Mouse (Mus musculus) MEL (cell line): Measurements from ENCODE around the gene Bmper. TPM values are rescaled to one million over a fixed set of nuclear protein-coding genes. Genes with fewer than 3 reads are reported as not detected.
A peak's percentile ranks its signal among the peaks of the same experiment; 100 is the strongest.

Source experiments
- DNase-seq: peaks from one replicate; pipeline ENCODE4 v3.0.0; 2011; ENCODE audit warnings: low read depth, low spot score
- H3K27ac ChIP-seq: 2 replicates; pipeline ENCODE4 v1.5.1; 2012; ENCODE audit warnings: low read depth, mild to moderate bottlenecking, control low read depth, low read length, moderate library complexity; ENCODE audit not compliant: control insufficient read depth
- H3K27me3 ChIP-seq, 2 experiments: fragments of 150-350 bp in 1 of 2; sonication (generic) in 1 of 2; 2 replicates each; pipeline ENCODE4 v1.6.1; 2012; ENCODE audit warnings: low read length in 2 of 2, mild to moderate bottlenecking in 2 of 2, improper control_type of control experiment in 1 of 2, moderate library complexity in 1 of 2; ENCODE audit not compliant: insufficient read depth in 2 of 2, control insufficient read depth in 1 of 2
- H3K36me3 ChIP-seq, 2 experiments: 2 replicates each; pipeline ENCODE4 v1.6.1; 2012 to 2014; ENCODE audit warnings: low read length in 2 of 2, improper control_type of control experiment in 1 of 2, inconsistent platforms in 1 of 2, mild to moderate bottlenecking in 1 of 2; ENCODE audit not compliant: insufficient read depth in 2 of 2, control insufficient read depth in 1 of 2
- H3K4me1 ChIP-seq, 2 experiments: fragments of 150-350 bp in 1 of 2; sonication (generic) in 1 of 2; 2 replicates each; pipeline ENCODE4 v1.6.1; 2012; ENCODE audit warnings: low read length in 2 of 2, improper control_type of control experiment in 1 of 2, mild to moderate bottlenecking in 1 of 2; ENCODE audit not compliant: insufficient read depth in 2 of 2, control insufficient read depth in 1 of 2
- H3K4me3 ChIP-seq, 2 experiments: fragments of 150-350 bp in 1 of 2; sonication (generic) in 1 of 2; 2 replicates each; pipeline ENCODE4 v1.5.1; 2012; ENCODE audit warnings: low read depth in 2 of 2, low read length in 2 of 2, mild to moderate bottlenecking in 2 of 2, moderate library complexity in 2 of 2, control low read depth in 1 of 2, improper control_type of control experiment in 1 of 2; ENCODE audit not compliant: control insufficient read depth in 1 of 2, insufficient read depth in 1 of 2
- H3K79me2 ChIP-seq: 2 replicates; pipeline ENCODE4 v1.6.1; 2012; ENCODE audit warnings: mild to moderate bottlenecking, low read length, moderate library complexity; ENCODE audit not compliant: control insufficient read depth, poor library complexity, insufficient read depth
- H3K9ac ChIP-seq: 2 replicates; pipeline ENCODE4 v1.6.1; 2012; ENCODE audit warnings: low read depth, mild to moderate bottlenecking, control low read depth, low read length, moderate library complexity; ENCODE audit not compliant: control insufficient read depth, poor library complexity, severe bottlenecking
- H3K9me3 ChIP-seq: fragments of 150-350 bp; sonication (generic); replicated peaks from 2 replicates; pipeline ENCODE4 v1.6.1; 2012; ENCODE audit warnings: mild to moderate bottlenecking, low read length, improper control_type of control experiment, moderate library complexity; ENCODE audit not compliant: insufficient read depth
- BHLHE40 ChIP-seq: IDR thresholded peaks from 2 replicates; pipeline ENCODE4 v1.6.1; 2012; ENCODE audit warnings: low read depth, mild to moderate bottlenecking, inconsistent platforms, low read length, improper control_type of control experiment, borderline replicate concordance
- CHD1 ChIP-seq: IDR thresholded peaks from 2 replicates; pipeline ENCODE4 v1.6.1; 2012; ENCODE audit warnings: low read depth, mild to moderate bottlenecking, inconsistent platforms, low read length, improper control_type of control experiment
- CHD2 ChIP-seq: IDR thresholded peaks from 2 replicates; pipeline ENCODE4 v1.6.1; 2011; ENCODE audit warnings: low read length, improper control_type of control experiment
- CTCF ChIP-seq, 3 experiments: IDR thresholded peaks in 2 of 3; conservative IDR thresholded peaks in 1 of 3; 2 replicates each; pipeline ENCODE4 v1.5.1; 2011 to 2012; ENCODE audit warnings: low read length in 3 of 3, low read depth in 2 of 3, mild to moderate bottlenecking in 2 of 3, improper control_type of control experiment in 1 of 3, inconsistent platforms in 1 of 3, mixed read lengths in 1 of 3, moderate library complexity in 1 of 3; ENCODE audit not compliant: control insufficient read depth in 1 of 3, insufficient read depth in 1 of 3, poor library complexity in 1 of 3, severe bottlenecking in 1 of 3
- E2F4 ChIP-seq: IDR thresholded peaks from 2 replicates; pipeline ENCODE4 v1.6.1; 2011; ENCODE audit warnings: low read depth, low read length, improper control_type of control experiment, borderline replicate concordance
- ELF1 ChIP-seq: IDR thresholded peaks from 2 replicates; pipeline ENCODE4 v1.6.1; 2014; ENCODE audit warnings: low read depth, mild to moderate bottlenecking, inconsistent platforms, low read length, improper control_type of control experiment, moderate library complexity
- GABPA ChIP-seq: IDR thresholded peaks from 2 replicates; pipeline ENCODE4 v1.6.1; 2012; ENCODE audit warnings: low read depth, mild to moderate bottlenecking, inconsistent platforms, low read length, improper control_type of control experiment, moderate library complexity
- HCFC1 ChIP-seq: IDR thresholded peaks from 2 replicates; pipeline ENCODE4 v1.6.1; 2012; ENCODE audit warnings: low read depth, mild to moderate bottlenecking, inconsistent platforms, low read length, improper control_type of control experiment, moderate library complexity
- JUND ChIP-seq: IDR thresholded peaks from 2 replicates; pipeline ENCODE4 v1.6.1; 2011; ENCODE audit warnings: low read depth, mild to moderate bottlenecking, improper control_type of control experiment, low read length
- KAT2A ChIP-seq: conservative IDR thresholded peaks from 2 replicates; pipeline ENCODE4 v1.6.1; 2012; ENCODE audit warnings: low read depth, low read length, improper control_type of control experiment, inconsistent platforms
- MAFK ChIP-seq: IDR thresholded peaks from 2 replicates; pipeline ENCODE4 v1.6.1; 2011; ENCODE audit warnings: low read depth, mild to moderate bottlenecking, low read length, improper control_type of control experiment, borderline replicate concordance
- MAX ChIP-seq: IDR thresholded peaks from 2 replicates; pipeline ENCODE4 v1.6.1; 2011; ENCODE audit warnings: low read length, improper control_type of control experiment
- MAZ ChIP-seq: IDR thresholded peaks from 2 replicates; pipeline ENCODE4 v1.6.1; 2012; ENCODE audit warnings: low read depth, mild to moderate bottlenecking, inconsistent platforms, low read length, improper control_type of control experiment
- MEF2A ChIP-seq: IDR thresholded peaks from 2 replicates; pipeline ENCODE4 v1.6.1; 2014; ENCODE audit warnings: low read depth, mild to moderate bottlenecking, inconsistent platforms, low read length, improper control_type of control experiment; ENCODE audit not compliant: poor library complexity, insufficient replicate concordance, severe bottlenecking; ENCODE audit errors: extremely low read depth
- MXI1 ChIP-seq: IDR thresholded peaks from 2 replicates; pipeline ENCODE4 v1.6.1; 2011; ENCODE audit warnings: mild to moderate bottlenecking, low read depth, low read length, improper control_type of control experiment
- MYB ChIP-seq: IDR thresholded peaks from 2 replicates; pipeline ENCODE4 v1.6.1; 2011; ENCODE audit warnings: mild to moderate bottlenecking, low read depth, low read length, improper control_type of control experiment
- POLR2A ChIP-seq, 2 experiments: IDR thresholded peaks; 2 replicates each; pipeline ENCODE4 v1.6.1; 2011 to 2012; ENCODE audit warnings: low read length in 2 of 2, mild to moderate bottlenecking in 2 of 2, control low read depth in 1 of 2, improper control_type of control experiment in 1 of 2, low read depth in 1 of 2, moderate library complexity in 1 of 2; ENCODE audit not compliant: control insufficient read depth in 1 of 2, insufficient read depth in 1 of 2, poor library complexity in 1 of 2
- POLR2AphosphoS2 ChIP-seq: IDR thresholded peaks from 2 replicates; pipeline ENCODE4 v1.6.1; 2011; ENCODE audit warnings: low read length, improper control_type of control experiment
- POLR2AphosphoS5 ChIP-seq: IDR thresholded peaks from 2 replicates; pipeline ENCODE4 v1.6.1; 2012; ENCODE audit warnings: low read depth, borderline replicate concordance, mild to moderate bottlenecking, inconsistent platforms, low read length, moderate library complexity, mixed read lengths
- RAD21 ChIP-seq: IDR thresholded peaks from 2 replicates; pipeline ENCODE4 v1.6.1; 2011; ENCODE audit warnings: mild to moderate bottlenecking, low read depth, low read length, improper control_type of control experiment
- RCOR1 ChIP-seq: IDR thresholded peaks from 2 replicates; pipeline ENCODE4 v1.6.1; 2012; ENCODE audit warnings: low read depth, mild to moderate bottlenecking, inconsistent platforms, low read length, improper control_type of control experiment
- SIN3A ChIP-seq: IDR thresholded peaks from 2 replicates; pipeline ENCODE4 v1.6.1; 2012; ENCODE audit warnings: low read length, improper control_type of control experiment, inconsistent platforms
- SMC3 ChIP-seq: IDR thresholded peaks from 2 replicates; pipeline ENCODE4 v1.6.1; 2011; ENCODE audit warnings: low read depth, low read length, improper control_type of control experiment
- TAL1 ChIP-seq: IDR thresholded peaks from 2 replicates; pipeline ENCODE4 v1.6.1; 2012; ENCODE audit warnings: mild to moderate bottlenecking, inconsistent platforms, low read length, moderate library complexity, mixed read lengths
- TBP ChIP-seq: IDR thresholded peaks from 2 replicates; pipeline ENCODE4 v1.8.0; 2011; ENCODE audit warnings: low read depth, low read length, improper control_type of control experiment
- UBTF ChIP-seq: IDR thresholded peaks from 2 replicates; pipeline ENCODE4 v1.6.1; 2012; ENCODE audit warnings: low read depth, mild to moderate bottlenecking, inconsistent platforms, low read length, improper control_type of control experiment, moderate library complexity, borderline replicate concordance; ENCODE audit not compliant: insufficient read depth
- USF2 ChIP-seq, 2 experiments: IDR thresholded peaks; 2 replicates each; pipeline ENCODE4 v1.6.1; 2011 to 2012; ENCODE audit warnings: improper control_type of control experiment in 2 of 2, low read length in 2 of 2, borderline replicate concordance in 1 of 2, inconsistent platforms in 1 of 2, low read depth in 1 of 2, mild to moderate bottlenecking in 1 of 2; ENCODE audit not compliant: insufficient read depth in 1 of 2
- ZC3H11A ChIP-seq: IDR thresholded peaks from 2 replicates; pipeline ENCODE4 v1.6.1; 2012; ENCODE audit warnings: low read depth, mild to moderate bottlenecking, inconsistent platforms, low read length, improper control_type of control experiment
- ZKSCAN1 ChIP-seq: IDR thresholded peaks from 2 replicates; pipeline ENCODE4 v1.6.1; 2012; ENCODE audit warnings: low read depth, mild to moderate bottlenecking, inconsistent platforms, low read length, improper control_type of control experiment, moderate library complexity
- ZMIZ1 ChIP-seq: IDR thresholded peaks from 2 replicates; pipeline ENCODE4 v1.6.1; 2012; ENCODE audit warnings: low read depth, mild to moderate bottlenecking, inconsistent platforms, low read length, improper control_type of control experiment, moderate library complexity
- ZNF384 ChIP-seq: IDR thresholded peaks from 2 replicates; pipeline ENCODE4 v1.6.1; 2012; ENCODE audit warnings: low read depth, mild to moderate bottlenecking, inconsistent platforms, low read length, improper control_type of control experiment
- polyA plus RNA-seq, 2 experiments: library from polyadenylated mRNA; stranded (reverse) in 1 of 2; unstranded in 1 of 2; fragments of >175 nt in 1 of 2; fragments of >200 nt in 1 of 2; gene quantifications; 2 replicates each; pipeline versions ENCODE4 v1.2.1 to v1.2.4; 2012; ENCODE audit warnings: low replicate concordance in 2 of 2, low read depth in 1 of 2; ENCODE audit not compliant: insufficient read length in 2 of 2, insufficient read depth in 1 of 2, missing spikeins in 1 of 2
- total RNA-seq: library from RNA; depleted of rRNA; stranded (reverse); fragments of 300-350 nt; gene quantifications from 2 replicates; pipeline ENCODE4 v1.2.3, GENCODE M21; 2012

The Bmper gene
- total and polyA plus RNA-seq, 3 experiments = not detected

GRCm38 (mm10) chr9:23212303-23212702 is 10.6 kb upstream of the Bmper start:
- no peaks in the 10 kb centered on the region for H3K9me3 ChIP-seq
- TF ChIP-seq MAX = no peak
- no peak for TF ChIP-seq POLR2AphosphoS5
- TF ChIP-seq BHLHE40 = no peak
- no peak for TF ChIP-seq ELF1
- peak; percentile 69 for TF ChIP-seq SMC3
- TF ChIP-seq KAT2A = no peak
- TF ChIP-seq E2F4 = no peak
- TF ChIP-seq MYB = no peak
- TF ChIP-seq USF2 (IDR thresholded peaks at IDR 0.05; ENCODE audit: borderline replicate concordance in 1 of 2, insufficient read depth in 1 of 2, low read depth in 1 of 2, low read length in 2 of 2) = no peak
- TF ChIP-seq CTCF (IDR thresholded peaks at IDR 0.05 in 2 of 3, conservative IDR thresholded peaks at IDR 0.05 in 1 of 3; ENCODE audit: control insufficient read depth in 1 of 3, insufficient read depth in 1 of 3, low read depth in 2 of 3, low read length in 3 of 3, poor library complexity in 1 of 3, severe bottlenecking in 1 of 3) = peak; percentile 73 to 96 (median 86)
- TF ChIP-seq POLR2A (IDR thresholded peaks at IDR 0.05; ENCODE audit: control insufficient read depth in 1 of 2, insufficient read depth in 1 of 2, low read depth in 1 of 2, low read length in 2 of 2, poor library complexity in 1 of 2) = no peak
- no peak for TF ChIP-seq TBP
- peak; percentile 55 for TF ChIP-seq RAD21
- no peak for TF ChIP-seq CHD1
- no peak for TF ChIP-seq RCOR1
- TF ChIP-seq POLR2AphosphoS2 = no peak
- no peak for TF ChIP-seq UBTF
- no peak for TF ChIP-seq CHD2
- TF ChIP-seq HCFC1 = no peak
- TF ChIP-seq TAL1 = no peak
- no peak for TF ChIP-seq MAZ
- no peak for TF ChIP-seq GABPA
- no peak for TF ChIP-seq MEF2A
- no peak for TF ChIP-seq MXI1
- no peak for TF ChIP-seq MAFK
- no peak for TF ChIP-seq ZMIZ1
- TF ChIP-seq ZKSCAN1 = no peak
- no peak for TF ChIP-seq SIN3A
- TF ChIP-seq ZNF384 = no peak
- TF ChIP-seq JUND = no peak
- peak; percentile 36; the same call in 1 of the 2 replicates for TF ChIP-seq ZC3H11A
- no peaks in the 10 kb centered on the region for H3K4me1 ChIP-seq
- H3K27ac ChIP-seq = no peak overlapping the region
- H3K36me3 ChIP-seq = no peaks in the 10 kb centered on the region
- H3K4me3 ChIP-seq = no peak overlapping the region
- H3K9ac ChIP-seq = no peak overlapping the region
- no peaks in the 10 kb centered on the region for H3K79me2 ChIP-seq
- H3K27me3 ChIP-seq = no peaks in the 10 kb centered on the region
- DNase-seq = peak; percentile 57
